Mouse (Mus musculus) common myeloid progenitor, adult 5-6 weeks (primary cell): ENCODE data around the gene Gm2431. TPM values are rescaled to one million over a fixed set of nuclear protein-coding genes. Genes with fewer than 3 reads are reported as not detected.
"Not testable (repeated sequence)": the region's sequence is repeated elsewhere in the genome, so short reads cannot be mapped to it uniquely, and the experiment has no call there.

Source experiments
- ATAC-seq: replicated peaks from 2 replicates; pipeline ENCODE4 v1.8.0; 2016; ENCODE audit warnings: low read depth, mild to moderate bottlenecking, moderate TSS enrichment, inconsistent platforms; ENCODE audit not compliant: poor library complexity, severe bottlenecking
- total RNA-seq: library from RNA; stranded (forward); fragments of 200-1000, 187-1606 nt; gene quantifications from 2 replicates; pipeline ENCODE4 v1.2.3, GENCODE M21; 2017

The Gm2431 gene
- not detected in 2 replicates for total RNA-seq

GRCm38 (mm10) chr7:142258254-142258653 lies at the start of gene Gm2431:
Gene Gm2431 (minus strand): TSS chr7:142258354.
- not testable (repeated sequence) for ATAC-seq

GRCm38 (mm10) chr7:142303929-142304328 lies 45.8 kb upstream of the Gm2431 start:
- not testable (repeated sequence) for ATAC-seq

GRCm38 (mm10) chr7:142303249-142303648 lies 45.1 kb upstream of the Gm2431 start, which contains the start of gene Krtap5-4:
Gene Krtap5-4 (plus strand): TSS chr7:142303549.
- ATAC-seq: no peak

DNA sequence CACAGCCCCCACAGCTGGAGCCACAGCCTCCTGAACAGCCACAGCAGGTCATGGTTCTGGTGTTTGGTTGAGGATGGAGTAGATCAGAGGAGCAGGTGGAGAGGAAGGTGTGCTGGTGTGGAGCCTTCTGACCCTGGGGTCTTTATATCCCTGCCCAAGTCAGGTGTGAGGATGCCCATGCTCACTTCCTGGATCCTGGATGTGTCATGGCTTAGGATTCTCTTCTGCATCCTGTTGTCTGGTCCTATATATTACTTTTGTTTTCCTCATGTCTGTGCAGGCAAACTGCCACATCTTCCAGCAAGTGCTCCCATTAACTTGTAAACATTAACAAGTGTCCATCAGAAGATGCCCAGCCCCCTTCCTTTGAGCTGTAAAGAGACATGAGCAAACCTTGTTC lies 38.9 kb upstream of the Gm2431 start, which contains the start of gene Krtap5-1:
TSS of gene Krtap5-1 (minus strand) at position 101 of the 400 bp plus-strand sequence.
- ATAC-seq: not testable (repeated sequence)

DNA sequence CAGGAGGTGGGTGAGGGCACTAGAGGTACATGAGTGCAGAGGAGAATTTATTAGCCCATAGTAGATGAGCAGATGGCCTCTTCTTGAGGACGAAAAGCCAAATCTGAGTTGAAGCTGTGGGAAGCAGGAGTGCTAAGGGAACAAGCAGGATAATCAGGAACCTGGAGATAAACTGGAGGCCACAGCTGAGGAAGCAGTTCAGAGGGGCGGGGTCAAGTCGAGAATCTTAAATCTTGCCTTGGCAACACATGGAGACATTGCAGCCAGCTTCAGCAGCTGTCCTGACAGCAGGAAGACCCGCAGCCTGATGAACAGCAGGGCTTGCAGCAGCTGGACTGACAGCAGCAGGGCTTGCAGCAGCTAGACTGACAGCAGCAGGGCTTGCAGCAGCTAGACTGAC lies 38.0 kb upstream of the Gm2431 start:
- not testable (repeated sequence) for ATAC-seq

DNA sequence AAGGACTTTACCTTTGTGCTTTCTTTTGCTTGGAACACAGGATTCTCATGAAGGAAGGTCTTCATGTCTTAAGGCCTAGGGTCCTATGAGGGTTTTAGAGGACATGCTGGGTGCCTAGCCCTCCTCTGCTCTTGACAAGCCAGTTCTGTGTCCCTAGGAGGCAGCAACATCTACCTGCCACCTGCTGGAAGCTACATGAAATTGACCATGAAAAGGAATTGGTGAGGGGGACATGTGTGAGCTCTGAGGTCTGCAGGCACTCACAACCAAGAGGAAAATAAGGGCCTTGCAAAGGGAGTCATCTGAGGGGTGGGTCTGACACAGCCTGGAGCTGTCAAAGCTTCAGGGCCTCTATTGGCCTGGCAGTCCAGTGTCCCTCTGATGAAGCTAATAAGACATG lies 37.3 kb upstream of the Gm2431 start:
- ATAC-seq: no peak

DNA sequence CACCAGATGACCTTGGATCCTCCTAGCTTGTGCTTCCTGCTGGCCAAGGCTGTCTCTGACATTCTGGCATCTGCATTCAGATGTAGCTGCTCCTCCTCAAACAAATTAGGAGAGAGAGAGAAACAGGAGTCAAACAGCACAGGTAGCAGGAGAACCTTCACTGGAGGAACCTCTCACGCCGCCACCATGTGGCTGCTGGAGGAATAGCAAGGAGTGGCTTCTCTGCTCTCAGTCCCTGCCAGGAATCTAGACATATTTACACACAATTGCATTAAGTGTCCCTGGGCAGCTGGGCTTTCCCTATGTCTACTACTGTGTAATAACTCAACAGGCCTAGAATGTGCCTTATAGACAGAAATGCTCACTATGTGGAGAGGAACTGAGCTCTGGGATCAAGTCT lies 35.7 kb upstream of the Gm2431 start:
- ATAC-seq: peak; percentile 77

DNA sequence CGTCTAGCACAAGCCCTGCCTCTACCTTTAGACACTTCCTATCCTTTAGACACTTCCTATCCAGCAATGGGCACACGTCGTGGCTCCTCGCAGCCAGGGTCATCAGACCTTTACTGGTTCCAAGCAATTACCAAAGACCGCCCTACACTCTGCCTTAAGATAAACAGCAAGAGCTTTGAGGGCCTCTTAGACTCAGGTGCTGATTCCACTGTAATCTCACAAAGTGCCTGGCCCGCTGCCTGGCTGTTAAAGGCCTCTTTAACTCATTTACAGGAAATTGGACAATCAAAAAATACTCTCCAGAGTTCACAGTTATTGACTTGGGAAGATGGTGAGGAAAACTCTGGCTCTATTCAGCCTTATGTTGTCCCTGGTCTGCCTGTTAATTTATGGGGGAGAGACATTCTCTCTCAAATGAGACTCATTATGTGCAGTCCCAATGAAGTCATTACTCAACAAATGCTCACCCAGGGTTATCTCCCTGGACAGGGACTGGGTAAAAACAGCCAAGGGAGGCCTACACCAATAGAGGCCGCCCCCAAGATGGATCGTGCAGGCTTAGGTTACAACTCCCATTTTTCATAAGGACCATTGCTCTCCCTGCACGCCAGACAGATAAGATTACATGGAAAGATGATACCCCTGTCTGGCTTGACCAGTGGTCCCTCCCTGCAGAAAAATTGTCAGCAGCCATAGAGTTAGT lies 27.9 kb upstream of the Gm2431 start:
- not testable (repeated sequence) for ATAC-seq

GRCm38 (mm10) chr7:142285130-142285835 lies 27.1 kb upstream of the Gm2431 start:
- ATAC-seq: peak; percentile 43

DNA sequence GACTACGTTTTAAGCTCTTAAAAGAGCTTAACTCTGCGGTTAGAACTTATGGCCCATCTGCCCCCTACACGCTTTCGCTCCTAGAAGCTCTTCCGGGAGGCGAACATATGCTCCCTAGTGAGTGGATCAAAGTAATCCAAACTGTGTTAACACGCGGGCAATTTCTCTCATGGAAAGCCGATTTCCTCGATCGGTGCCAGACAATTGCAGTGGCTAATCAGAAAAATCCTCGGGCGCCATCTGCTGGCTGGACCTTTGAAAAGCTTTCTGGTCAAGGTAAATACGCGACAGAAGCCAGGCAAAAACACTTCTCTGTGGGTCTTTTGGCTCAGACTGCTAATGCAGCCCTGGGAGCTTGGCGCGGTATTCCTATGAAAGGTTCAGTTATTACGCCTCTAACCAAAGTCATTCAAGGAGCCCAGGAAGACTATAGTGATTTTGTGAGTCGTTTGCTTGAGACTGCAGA lies 26.5 kb upstream of the Gm2431 start:
- peak; percentile 62 for ATAC-seq

GRCm38 (mm10) chr7:142284023-142284591 lies 26.0 kb upstream of the Gm2431 start:
- peak; percentile 82 for ATAC-seq

DNA sequence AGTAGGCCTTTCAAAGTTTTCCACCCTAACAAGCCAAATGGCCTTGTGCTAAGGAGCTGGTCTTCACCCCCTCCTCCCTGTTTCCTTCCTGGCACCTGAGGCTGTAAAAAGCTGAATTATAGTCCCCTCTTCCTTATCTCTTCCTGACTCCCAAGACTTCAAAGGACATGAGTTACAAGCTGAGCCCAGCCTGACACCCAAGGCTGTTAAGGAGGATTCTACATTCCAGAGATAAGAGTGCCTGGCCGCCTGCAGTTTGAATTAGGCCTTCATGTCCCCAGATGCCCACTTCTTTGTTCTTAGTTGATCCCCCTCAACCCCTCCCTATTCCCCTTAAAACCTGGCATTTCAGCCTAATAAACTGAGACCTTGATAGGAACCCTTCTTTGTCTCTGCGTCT lies 24.7 kb upstream of the Gm2431 start:
- ATAC-seq: not testable (repeated sequence)

DNA sequence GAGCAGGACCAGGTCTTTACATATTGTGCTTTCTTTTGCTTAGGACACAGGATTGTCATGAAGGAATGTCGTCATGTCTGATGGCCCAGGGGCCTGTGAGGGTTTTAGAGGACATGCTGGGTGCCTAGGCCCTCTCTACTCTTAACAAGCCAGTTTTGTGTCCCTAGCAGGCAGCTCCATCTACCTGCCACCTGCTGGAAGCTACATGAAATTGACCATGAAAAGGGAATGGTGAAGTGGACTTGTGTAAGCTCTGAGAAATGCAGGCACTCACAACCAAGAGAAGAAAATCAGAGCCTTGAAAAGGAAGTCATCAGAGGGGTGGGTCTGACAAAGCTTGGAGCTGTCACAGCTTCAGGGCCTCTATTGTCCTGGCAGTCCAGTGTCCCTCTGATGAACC lies 21.1 kb upstream of the Gm2431 start:
- ATAC-seq: not testable (repeated sequence)

- peak; percentile 90 for ATAC-seq
Measured at GRCm38 (mm10) chr7:142278183-142278582, 20.0 kb upstream of the Gm2431 start.

DNA sequence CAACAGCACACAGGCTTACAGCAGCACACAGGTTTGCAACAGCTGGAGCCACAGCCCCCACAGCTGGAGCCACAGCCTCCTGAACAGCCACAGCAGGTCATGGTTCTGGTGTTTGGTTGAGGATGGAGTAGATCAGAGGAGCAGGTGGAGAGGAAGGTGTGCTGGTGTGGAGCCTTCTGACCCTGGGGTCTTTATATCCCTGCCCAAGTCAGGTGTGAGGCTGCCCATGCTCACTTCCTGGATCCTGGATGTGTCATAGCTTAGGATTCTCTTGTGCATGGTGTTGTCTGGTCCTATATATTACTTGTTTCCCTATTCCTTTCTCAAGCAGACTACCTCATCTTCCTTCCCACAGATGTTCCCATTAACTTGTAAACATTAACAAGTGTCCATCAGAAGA lies 16.1 kb upstream of the Gm2431 start, which contains the start of gene Gm4559:
TSS of gene Gm4559 (minus strand) at position 101 of the 400 bp plus-strand sequence.
- not testable (repeated sequence) for ATAC-seq

GRCm38 (mm10) chr7:142255517-142255916 lies 2.6 kb downstream of the Gm2431 start:
- ATAC-seq: peak; percentile 95

DNA sequence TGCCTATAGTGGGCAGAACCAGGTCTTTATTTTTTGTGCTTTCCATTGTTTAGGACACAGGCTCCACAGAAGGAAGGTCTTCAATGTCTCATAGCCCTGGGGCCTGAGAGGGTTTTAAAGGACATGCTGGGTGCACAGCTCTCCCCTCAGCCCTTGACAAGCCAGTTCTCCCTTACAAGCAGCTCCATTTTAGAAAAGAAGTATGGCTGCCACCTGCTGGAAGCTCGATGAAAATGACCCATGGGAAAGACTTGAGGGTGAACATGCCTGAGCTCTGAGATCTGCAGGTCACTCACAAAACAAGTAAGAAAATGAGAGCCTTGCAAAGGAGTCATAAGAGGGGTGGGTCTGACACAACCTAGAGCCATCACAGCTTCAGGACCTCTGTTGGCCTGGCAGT lies 8.3 kb downstream of the Gm2431 start:
- ATAC-seq: peak; percentile 64

- no peak for ATAC-seq
Measured at GRCm38 (mm10) chr7:142240978-142241377, 17.2 kb downstream of the Gm2431 start, which contains the start of gene Gm40460. Gene Gm40460 (minus strand): TSS chr7:142241078.

DNA sequence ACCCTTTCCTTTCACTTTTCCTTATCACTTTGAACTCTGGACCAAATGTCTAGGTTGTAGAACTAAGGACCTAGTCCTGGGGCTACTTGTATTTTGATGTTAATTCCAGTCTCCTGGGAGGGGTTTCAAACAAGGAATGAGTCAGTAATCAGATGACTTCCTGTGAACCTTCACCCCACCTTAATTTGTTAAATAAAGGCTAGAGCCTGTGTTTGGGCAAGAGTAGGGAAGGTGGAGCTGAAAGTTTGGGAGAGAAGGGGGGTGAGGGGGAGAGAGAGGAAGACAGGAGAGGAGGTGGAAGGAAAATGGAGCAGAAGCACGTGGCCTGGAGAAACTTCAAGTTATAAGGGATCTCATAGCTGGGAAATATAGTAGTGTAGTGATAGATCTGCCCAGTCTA lies 26.6 kb downstream of the Gm2431 start:
- ATAC-seq: no peak

DNA sequence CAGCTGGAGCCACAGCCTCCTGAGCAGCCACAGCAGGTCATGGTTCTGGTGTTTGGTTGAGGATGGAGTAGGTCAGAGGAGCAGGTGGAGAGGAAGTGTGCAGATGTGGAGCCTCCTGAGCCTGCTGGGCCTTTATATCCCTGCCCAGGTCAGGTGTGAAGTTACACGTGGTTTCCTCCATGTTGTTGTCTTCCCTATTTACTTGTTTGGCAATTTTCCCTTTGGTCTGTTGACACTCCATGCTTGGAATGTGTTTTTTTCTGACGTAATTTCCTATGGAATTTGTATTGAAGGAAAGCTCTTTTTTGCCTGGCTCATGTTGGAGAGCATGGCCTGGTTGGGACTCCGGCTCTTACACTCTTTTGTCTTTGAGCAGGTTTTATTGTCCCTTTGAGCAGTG lies 28.3 kb downstream of the Gm2431 start, which contains the start of gene Krtap5-5:
TSS of gene Krtap5-5 (minus strand) at position 101 of the 400 bp plus-strand sequence.
- not testable (repeated sequence) for ATAC-seq

DNA sequence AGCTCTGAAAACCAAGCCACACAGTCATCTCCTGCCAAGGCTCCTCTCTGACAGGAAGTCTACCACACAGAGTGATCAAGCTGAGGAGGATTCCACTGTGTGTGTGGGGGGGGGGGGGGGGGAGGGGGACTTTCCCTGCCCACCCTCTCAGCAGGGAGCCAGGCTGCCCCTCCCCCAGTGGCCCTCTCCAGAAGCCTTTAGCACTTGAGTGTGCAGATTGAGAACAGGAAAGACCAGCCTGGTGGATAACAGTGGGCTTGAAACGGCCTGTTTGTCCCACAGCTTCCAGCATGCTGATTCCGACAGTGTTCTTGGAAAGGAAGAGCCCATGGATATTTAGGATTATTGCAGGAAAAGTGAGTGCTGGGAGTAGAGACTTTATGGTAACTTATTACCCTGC lies 33.6 kb downstream of the Gm2431 start:
- ATAC-seq: no peak
